Mouse (Mus musculus) right cerebral cortex, postnatal 36 days (tissue): ENCODE data around the gene Prepl.

Experiments used
- DNase-seq, 2 experiments: peaks; one replicate each; pipeline ENCODE4 v3.0.0; 2022; ENCODE audit warnings: low spot score in 2 of 2, mixed read lengths in 1 of 2

Gene Prepl

DNA sequence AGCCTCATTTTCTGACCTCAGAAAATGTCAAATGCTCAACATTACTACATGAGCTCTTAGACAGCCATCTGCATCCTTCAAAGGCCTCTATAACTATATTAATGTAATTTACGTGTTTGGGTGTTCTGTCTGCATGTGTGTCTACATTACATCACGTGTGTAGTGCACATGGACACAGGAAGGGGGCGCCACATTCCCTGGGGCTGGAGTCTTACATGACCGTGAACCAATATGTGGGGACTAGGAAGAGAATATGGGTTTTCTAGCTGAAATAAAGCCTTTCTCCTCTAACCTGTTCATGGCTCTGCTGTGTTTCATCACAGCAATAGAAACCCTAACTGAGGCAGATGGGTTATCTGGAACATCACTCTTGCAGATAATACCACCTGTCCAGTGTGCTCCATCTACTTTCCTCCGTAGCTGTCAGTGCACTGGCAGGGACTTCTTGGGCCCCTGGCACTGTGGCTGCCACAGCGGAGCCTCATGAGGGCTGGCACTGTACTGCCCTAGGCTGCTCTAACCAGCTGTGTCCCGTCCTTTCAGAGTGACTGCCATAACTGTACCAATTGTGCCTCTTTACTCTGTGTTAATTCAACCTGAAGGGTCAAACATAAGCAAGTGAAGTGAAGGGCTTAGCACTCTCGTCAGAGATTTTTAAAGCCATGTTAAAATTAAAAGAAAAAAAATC, 18.8 kb downstream of the Prepl start:
- DNase-seq, result no peak

DNA sequence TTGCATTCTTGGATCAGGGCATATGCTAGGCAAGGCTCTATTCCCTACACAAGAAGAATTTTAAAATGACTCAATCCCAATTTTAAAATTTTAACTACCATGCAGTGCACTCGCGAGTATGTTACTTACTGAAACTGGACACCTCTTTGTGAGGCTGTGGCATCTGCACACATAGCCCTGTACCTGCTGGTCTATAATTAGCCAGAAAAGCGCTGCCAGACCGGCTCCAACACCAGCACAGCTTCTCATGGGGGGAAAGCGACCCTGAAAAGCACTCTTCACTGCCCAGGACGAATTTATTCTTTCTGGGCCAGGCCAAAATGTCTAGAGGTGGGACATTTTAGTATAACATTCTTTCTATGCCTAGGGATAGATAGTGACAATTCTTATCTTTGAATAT, 19.4 kb downstream of the Prepl start:
- DNase-seq, result no peak

DNA sequence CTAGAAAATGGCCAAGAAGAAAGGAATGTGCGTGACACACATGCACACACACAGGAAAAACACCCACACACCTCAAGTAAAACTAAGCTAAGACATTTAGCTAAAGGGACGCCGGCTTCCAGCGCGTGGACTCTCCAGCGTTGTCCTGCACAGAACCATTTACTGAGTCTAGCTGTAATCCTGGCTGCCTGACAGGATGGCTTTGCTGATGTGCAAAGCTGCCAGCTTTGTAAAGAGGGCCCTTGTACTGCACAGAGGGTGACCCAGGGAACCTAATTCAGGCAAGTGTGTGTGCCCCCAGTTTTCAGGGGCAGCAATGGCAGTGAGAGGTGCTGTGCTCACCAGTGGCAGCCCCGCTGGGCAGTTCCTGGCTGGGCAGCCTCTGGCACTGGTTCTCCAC, 22.7 kb downstream of the Prepl start:
- no peak for DNase-seq

DNA sequence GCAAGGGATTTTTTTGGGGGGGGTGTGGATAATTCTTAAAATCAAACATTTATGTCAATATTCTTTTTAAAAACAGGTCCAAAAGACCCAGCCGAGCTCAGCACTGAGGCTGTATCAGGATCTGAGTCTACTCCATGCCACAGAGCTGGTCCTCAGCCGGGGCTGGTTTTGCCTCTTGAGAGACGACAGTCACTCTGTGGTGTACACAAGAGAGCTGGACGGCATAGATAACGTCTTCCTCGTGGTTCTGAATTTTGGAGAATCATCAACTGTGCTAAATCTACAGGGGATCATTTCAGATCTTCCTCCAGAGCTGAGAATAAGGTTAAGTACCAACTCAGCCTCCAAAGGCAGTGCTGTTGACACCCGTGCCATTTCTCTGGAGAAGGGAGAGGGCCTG, 26.5 kb downstream of the Prepl start:
- no peak for DNase-seq

DNA sequence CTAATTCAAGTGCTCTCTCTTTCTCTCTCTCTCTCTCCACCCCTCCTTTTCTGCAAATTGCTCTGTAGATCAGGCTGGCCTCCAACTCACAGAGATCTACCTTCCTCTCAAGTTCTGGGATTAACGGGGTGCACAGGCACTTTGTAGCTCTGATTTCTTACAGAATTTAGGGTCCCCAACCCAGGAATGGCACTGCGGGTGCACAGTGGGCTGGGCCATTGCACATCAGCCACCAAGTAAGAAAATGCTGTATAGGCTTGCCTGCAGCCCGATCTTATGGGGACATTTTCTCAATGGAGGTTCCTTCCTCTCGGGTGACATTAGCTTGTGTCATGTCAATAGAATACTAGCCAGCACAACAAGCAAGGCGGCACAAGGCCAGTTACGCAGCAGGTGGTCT, 30.9 kb downstream of the Prepl start:
- no peak for DNase-seq

DNA sequence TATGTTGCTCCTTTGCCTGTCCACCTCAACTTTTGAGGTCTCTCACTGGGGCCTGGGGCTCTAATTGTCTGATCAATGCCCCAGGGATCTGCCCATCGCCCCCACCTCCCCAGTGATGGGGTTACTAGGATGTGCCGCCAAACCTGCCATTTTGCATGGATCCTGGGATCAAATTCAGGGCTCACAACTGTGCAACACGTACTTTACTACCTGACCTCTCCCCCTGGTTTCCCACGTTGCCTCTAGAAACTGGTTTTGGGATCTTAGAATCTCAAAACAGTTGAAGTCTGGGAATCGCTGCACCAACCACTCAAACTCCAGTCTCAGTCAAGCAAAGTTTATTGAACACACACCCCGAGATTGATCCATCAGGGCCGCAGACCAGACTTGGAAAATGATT, 31.8 kb downstream of the Prepl start:
- no peak for DNase-seq

DNA sequence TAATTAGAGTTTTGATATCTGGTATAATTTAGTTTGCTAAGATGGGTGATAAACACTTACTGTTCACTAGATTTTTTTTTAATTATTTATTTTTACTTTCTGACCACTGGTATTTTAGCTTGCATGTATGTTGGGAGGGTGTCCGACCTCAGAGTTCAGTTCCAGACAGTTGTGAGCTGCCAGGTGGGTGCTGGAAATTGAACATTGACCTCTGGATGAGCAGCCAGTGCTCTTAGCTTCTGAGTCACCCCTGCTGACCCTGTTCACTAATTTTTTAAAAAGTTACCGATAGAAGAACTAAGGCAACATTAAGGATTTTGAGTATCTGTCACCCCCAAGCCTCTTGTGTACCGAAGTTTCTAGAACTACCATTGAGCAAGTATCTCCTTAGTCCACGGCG, 41.7 kb downstream of the Prepl start:
- no peak for DNase-seq

DNA sequence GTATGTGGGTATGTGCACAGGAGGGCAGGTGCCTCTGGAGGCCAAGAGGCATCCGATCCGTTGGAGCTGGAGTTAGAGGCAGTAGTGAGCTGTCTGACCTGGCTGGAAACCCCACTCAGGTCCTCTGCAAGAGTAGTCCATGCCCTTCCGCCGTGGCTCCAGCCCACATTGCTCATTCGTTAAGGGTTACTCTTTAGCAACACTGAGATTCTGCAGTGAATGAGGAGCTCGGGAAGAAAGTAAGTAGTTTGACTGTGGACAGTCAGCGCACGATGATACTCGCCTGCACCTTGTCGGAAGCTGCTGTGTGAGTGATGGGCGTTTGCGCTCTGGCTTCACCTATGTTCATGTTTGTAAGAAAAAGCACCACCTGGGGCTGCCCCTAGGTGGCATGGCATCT, 44.9 kb downstream of the Prepl start:
- no peak for DNase-seq

DNA sequence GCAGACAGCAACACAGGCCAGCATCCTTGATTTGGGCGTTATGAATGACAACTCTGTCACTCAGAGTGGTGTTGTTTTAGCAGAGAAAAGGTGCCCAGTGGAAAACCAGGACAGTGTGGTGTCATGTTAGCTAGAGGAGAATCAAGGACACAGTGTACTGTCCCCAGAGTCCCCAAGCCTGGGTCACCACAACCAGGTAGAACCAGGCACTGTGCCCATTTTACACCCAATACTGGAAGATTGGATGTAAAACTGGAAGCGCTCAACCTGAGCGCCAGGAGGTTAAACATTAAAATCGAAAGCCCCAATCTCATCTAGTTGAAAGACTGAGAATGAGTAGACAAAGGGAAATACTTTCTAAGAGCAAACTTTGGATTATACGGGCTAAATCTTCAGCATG, 45.6 kb downstream of the Prepl start:
- no peak for DNase-seq

DNA sequence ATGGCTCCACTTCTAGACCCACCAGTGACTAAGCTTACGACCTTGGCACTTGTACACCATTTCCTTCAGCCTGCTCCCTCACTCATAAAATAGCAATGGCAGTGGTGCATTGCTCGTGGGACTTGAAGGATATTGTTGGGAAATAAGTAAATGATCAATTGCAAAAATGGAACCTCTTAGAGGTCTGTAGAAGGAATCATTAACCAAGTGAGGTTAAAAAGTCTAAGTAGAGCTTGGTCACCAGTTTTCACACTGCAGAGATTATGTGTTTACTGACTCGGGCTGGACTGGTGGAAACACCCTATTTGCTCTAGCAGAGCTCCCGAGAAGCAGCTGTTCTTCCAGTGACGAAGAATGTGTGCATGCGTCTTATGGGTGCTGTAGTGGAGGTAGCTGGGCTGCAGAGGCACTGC, 46.6 kb downstream of the Prepl start:
- DNase-seq, result no peak

DNA sequence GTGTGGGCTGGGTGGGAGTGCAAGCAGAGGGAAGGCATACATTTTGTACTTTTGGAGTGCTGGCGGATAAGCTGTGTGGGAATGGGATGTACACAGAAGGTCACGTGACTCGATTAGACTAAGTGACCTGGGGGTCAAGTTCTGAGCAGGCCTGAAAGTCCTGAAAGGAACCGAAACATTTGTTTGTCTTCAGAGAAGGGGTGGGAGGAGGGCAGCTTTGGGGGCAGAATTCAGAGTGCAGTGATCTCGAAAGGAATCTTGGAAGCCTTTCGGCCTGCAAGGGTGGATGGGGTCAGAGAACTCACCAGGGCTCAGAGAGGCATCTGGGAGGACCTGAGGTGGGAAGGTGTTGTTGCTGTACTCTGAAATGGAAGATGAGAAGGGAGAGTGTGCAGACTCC, 47.6 kb downstream of the Prepl start:
- no peak for DNase-seq

DNA sequence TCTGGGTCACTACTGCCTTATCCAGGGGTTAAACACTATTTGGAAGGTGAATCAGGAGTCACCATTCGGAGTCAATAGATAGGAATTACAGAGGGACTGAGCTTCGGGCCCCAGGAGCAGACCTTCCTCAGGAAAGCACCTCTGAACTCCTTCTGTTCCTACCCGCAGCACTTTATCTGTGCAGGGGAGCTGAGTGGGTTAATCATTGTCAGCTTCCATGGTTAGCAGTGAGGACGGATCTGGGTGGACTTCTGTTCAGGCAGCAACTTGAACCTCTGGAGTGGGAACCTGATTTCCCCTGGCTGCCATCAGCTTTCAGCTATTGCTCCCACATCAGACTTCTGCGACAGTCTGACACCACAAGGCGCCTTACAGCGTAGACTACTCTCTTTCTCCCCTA, 49.1 kb downstream of the Prepl start:
- DNase-seq, result no peak

DNA sequence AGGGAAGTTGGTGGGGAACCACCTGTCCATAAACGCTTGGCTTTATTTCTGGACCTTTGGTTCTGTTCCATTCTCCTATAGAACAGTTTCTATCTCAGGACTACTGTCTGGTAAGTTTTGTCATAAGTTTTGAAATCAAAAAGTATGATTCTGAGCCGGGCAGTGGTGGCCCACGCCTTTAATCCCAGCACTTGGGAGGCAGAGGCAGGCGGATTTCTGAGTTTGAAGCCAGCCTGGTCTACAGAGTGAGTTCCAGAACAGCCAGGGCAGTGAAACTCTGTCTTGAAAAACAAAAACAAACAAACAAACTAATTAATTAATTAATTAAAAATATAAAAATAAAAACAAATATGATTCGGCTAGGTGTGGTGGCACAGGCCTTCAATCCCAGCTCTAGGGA, 51.3 kb downstream of the Prepl start:
- no peak for DNase-seq

DNA sequence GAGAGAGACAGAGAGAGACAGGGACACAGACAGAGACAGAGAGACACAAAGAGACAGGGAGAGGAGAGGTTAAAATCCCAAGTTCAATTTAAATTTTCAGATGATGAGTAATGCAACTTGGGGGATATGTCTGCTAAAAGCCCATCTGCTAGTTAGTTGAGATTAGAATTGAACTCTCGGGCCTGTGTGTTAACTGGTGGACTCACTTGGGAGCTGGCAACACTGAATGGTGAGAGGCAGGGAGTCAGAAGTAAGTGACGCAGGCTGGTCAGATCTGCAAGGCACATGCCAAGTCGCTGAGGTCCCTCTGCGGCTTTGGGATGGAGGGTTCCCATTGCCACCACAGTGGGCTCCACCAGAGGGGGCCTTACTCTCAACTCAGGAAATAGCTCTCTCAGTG, 51.7 kb downstream of the Prepl start:
- DNase-seq, result no peak

DNA sequence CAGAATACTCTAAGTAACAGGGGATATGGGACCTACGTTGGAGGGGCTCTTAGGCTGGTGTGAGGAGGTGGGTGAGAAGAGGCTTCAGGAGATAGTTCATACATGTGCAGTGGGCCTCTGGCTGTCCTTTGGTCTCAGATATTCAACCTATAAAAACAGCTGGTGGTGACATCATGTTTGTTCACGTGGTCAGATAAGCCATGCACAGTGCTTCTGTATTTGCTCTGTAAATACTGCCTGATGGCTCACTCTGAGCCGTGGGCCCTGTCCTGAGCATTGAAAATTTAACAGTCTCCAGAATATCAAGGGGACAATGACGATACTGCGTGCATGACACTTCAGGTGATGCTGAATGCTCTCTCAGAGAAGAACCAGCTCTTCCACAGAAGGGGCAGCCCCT, 52.2 kb downstream of the Prepl start:
- no peak for DNase-seq

DNA sequence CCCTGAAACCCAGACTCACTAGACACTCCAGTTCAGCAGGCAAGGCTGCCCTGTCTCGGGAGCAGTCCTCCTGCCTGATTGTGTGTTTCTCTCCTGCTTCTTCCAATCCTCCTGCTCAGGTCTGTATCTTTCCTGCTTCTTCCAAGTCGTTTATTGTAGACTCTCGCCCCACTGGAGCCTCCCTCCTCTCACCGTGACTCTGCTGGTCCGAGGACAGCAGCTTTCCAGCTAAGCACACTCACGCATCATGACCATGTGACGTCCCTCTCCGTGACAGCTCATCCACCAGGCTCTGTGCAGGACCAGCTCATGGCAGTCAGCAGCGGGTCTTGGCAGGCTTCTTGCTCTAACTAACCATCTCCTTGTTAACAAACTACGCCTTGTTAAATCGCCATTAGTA, 56.0 kb downstream of the Prepl start:
- DNase-seq, result peak in 1 of 2 experiments; percentile 32

DNA sequence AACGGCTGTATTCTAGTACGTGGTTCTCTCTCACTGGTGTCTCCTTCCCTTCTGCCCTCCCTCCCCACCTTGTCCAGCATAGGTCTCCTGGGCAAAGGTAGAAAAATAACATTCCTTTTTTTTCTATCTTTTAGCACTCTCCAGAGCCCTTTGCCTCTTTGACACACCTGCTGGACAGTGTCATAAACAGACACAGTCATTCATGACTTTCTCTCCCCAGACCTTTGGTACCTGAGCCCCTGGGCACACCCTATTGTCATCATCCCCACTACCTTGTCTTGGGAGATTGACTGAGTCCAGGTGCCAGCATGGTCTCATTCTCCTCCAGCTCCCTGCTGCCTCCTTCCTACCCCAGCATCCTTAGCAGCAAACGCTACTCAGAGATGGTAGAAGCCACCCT, 57.0 kb downstream of the Prepl start:
- DNase-seq, result no peak

DNA sequence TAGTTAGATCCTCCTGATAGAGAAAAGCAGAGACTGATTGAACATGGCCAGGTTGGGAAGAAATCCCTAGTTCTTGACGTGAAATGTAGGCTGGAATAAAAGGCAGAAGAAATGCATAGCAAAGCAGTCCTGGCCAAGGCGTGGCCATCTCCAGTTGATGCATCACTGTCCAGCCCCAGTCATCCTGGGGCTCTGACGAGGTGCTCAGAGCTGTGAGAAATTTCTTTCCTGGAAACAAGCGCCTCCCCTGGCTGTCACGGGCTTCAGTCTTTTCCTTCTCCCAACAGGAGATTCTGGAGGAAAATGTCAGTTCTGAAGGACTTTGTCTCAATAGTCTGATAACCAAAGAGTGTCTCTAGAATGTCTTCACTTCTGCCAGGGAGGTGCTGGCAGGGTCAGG, 59.4 kb downstream of the Prepl start:
- no peak for DNase-seq

DNA sequence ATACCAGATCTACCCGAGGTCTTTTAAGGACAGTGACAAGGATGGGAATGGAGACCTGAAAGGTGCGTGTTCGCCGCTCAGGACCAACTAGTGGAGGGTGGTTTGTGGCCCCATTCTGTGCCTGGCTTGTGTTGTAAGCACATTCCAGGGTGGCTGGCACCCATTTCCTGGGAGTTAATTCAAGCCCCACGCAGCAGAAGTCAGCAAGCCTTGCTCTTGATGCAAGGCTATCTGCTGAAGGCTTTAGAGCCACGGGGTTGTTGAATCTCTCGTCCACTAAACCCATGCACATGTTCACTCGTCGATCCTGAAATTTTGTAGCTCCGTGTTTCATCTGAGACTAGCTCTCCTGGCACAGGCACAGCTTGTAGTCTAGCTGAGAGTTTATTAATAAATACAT, 61.2 kb downstream of the Prepl start:
- no peak for DNase-seq

DNA sequence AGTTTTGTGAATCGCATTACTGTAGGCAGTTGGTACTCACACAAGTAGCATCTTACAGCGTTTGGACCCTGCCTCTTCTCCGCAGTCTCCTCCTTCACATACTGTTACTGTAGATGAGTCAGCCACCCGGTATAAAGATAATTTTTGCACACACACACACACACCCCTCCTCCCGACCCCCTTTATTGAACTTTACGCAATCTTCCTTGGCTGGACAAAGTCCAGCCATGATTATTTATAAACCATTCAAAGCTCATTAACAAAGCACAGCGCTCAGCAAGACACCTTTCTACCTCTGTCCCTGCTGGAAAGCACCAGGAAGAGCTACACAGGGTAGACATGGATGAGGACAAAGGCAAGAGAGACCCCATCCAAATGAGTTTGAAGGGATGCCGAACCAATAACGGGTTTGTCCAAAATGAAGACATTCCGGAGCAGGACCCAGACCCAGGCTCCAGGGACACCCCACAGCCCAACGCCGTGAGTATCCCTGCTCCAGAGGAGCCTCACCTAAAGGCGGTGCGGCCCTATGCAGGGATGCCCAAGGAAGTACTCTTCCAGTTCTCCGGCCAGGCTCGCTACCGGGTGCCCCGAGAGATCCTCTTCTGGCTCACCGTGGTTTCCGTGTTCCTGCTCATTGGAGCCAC, 61.8 kb downstream of the Prepl start, which contains the start of gene Slc3a1:
TSS of gene Slc3a1 (plus strand) at position 284 of the 647 bp plus-strand sequence.
- no peak for DNase-seq

DNA sequence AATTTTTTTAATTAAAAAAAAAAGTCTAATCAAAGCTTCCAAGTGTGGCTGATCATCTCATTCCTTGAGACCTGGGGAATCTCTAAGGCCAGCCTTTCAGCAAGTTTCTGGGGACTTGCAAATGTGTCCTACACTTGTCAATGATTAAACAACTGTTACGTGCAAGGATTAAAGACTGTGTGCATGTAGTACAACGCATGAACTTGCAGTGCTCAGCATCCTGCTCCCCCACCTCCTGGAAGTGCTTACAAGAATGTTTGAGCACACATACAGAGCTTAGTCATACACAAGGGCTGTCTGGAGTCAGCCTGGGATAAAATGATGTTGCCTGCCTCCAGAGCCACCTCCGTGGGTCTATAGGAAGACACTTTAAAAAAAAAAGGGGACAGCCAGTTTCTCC, 62.8 kb downstream of the Prepl start:
- DNase-seq, result no peak

DNA sequence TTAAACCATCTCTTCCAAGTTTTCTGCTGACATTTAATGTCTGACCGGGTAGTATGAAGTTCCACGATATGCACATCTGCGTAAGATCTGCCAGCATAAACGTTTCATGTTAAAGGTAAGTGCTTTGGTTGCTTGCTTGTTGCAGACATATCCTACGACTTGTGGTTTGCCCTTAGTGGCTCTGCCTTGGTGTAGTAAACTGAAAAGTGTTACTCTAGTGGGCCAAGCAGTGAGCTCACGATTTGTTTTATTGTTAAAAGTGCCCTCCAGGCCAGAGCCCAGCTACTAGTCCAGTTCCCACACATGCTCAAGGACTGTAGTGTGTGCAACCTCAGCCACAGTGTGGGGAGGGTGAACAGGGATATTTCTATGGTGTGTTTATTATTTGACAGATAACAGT, 63.6 kb downstream of the Prepl start:
- no peak for DNase-seq

DNA sequence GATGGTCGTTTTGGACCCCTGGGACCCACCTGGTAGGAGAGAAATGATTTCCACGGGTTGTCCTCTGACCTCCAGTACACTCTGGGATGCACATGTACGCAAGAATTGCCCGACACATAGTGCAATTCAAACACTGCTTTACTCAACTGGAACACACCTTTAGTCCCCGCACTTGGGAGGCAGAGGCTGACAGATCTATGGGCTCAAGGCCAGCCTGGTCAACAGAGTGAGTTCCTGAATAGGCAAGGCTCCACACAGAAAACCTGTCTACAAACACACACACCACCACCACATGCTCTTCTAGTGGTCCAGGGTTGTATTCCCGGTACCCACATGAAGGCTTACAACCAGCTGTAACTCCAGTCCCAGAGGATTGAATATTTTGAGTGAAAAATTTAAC, 64.9 kb downstream of the Prepl start:
- DNase-seq, result no peak

DNA sequence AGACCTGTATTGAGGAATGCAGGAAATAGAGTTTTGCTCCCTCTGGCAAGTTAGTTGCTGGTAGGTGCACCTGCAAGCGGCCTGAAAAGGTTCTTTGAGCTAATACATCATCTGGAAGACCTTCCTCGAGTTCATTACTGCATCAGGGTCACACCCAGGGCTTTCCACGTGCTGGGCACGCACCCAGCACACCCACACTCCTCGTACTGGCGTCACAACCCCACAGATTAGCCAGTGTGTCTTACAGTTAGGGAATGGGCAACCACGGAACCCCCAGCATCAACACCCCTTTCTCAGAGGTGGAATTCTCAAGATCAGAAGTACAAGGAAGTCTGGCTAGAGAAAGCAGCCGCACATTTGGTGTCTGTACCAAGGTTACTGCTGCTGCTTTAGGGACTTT, 65.8 kb downstream of the Prepl start:
- DNase-seq, result no peak
